Mouse (Mus musculus): ENCODE data around the gene Slc10a4. TPM values are rescaled to one million over a fixed set of nuclear protein-coding genes. Genes with fewer than 3 reads are reported as not detected.

Slc10a4 gene
- total RNA-seq (2023; ENCODE audit: inconsistent age), result 0.38 TPM in 1 of 4 replicates, not detected in the others

GRCm38 (mm10) chr5:73006784-73007581 lies at the start of gene Slc10a4:
Slc10a4 (plus strand) TSS chr5:73006883.

GRCm38 (mm10) chr5:72974602-72975001 lies 32.1 kb upstream of the Slc10a4 start, which contains the start of gene Gm10135:
Gm10135 (minus strand) TSS chr5:72974702.

Other genes starting within 250 kb of the Slc10a4 start
- gene Tec, start 138.4 kb upstream of the Slc10a4 start, total RNA-seq (2023; ENCODE audit: inconsistent age), result 102 to 117 TPM (median 114 TPM) in 4 replicates
- 57.5 to 70.2 TPM (median 61.8 TPM) in 4 replicates for gene Slain2, start 92.6 kb upstream of the Slc10a4 start, total RNA-seq (2023; ENCODE audit: inconsistent age)
- not detected in 4 replicates for gene Gm10135, start 32.2 kb upstream of the Slc10a4 start, total RNA-seq (2023; ENCODE audit: inconsistent age)
- gene Fryl, start 249.7 kb downstream of the Slc10a4 start, total RNA-seq (2023; ENCODE audit: inconsistent age), result 191 to 217 TPM (median 199 TPM) in 4 replicates

Data from B cell, adult (primary cell).